Mouse (Mus musculus) retina, embryonic 14.5 days (tissue): ENCODE measurements around the gene Dirc2.
A peak's percentile ranks its signal among the peaks of the same experiment; 100 is the strongest.

Source experiments
- DNase-seq: peaks from one replicate; pipeline ENCODE4 v3.0.0-alpha.2; 2015; ENCODE audit warnings: low spot score

Gene Dirc2

DNA sequence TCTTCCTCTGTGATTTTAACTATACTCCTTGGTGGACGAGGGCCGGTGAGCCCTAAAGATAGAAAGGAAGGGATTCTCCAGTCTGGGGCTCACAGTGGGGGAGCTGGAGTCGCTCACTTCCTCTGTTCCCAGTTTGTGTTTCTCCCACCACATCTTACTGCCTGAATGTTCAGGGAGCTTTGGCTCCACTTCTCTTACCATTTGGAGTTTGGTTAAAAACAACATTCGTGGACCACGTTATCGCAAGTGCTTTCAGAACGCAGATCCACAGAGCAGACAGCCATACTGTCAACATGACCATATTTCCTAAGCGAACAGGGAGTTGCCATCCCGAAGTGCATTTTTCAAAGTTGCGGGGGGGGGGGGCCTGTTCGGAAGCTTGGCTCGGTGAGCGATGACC, 84.1 kb downstream of the Dirc2 start:
- DNase-seq: no peak

DNA sequence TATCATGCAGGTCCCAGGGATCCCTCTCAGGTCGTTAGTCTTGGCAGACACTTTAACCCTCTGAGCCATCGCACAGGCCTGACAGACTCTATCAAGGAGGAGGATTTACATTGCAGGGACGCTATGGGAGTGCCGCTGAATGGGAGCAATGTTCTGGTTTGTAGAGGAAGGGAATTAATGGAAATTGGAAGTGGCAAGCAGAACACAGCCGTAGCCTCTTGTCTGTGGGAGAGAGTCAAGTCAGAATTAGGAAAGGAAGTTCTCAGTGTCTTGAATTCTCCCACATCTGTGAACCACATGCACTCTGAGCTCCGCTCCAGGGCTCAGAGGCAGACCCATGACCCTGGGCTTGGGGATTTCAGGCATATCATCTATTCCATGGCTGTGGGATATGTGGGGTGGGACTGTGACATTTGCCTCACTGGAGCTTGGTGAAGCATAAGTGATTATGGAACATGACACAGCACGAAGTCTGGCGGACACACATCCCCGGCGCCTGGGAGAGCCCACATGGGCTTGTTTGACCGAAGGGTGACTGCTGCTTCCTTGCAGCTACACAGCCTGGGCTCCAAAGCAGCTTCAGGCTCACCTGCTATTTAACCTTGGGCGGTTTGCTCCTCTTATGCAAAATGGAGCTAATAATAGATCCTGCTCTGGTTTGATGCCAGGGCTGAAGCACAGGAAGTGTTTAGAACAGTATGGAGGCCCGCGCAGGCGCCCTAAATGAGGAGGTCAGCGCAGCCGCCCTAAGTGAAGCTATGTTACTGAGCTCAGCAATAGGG, 87.6 kb downstream of the Dirc2 start:
- DNase-seq: peak; percentile 60

DNA sequence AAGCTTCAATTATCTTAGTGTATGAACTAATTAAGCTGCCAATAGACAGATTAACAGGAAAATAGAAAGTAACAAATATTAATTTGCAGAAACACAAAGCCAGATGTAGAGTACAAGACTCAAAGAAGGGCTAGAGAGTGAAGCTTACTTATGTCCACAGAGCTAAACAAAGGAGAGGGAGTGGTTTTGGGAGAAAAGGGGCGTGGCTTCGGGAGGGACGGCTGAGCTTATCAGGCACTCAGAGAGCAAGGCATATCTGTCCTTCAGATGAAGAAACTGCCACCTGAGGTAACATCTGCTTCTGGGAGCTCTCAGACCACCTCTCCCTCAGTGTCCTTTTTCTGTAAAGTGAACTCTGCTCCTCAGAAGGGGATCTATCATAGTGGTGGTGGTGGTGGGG, 90.7 kb downstream of the Dirc2 start:
- DNase-seq: no peak

DNA sequence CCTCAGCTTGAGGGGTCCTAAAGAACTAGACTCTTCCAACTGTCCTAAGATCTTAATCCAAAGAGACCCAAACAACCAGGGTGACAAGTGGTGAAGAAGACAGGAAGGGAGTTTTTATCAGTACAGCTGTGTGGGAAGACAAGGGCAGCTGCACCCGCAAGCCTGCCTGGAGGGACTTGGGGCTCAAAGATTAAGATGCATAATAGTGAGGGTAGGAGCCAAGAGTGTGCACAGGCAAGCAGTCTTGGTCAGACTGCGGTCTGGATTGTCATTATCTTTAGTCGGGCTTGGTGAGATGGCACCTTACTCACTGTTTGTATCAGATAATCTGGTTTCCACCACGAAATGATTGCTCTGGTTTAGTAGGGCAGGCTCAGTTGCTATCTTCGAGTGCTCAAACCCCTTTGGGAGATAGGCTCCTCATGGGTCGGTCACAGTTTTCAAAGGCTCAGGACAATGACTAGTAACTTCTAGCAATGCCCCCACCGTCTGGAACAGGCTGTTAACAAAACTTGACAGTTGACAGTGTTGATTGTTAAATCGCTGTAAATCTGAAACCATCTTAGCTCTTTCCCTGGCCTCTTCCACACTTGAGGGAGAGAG, 91.5 kb downstream of the Dirc2 start:
- no peak for DNase-seq

DNA sequence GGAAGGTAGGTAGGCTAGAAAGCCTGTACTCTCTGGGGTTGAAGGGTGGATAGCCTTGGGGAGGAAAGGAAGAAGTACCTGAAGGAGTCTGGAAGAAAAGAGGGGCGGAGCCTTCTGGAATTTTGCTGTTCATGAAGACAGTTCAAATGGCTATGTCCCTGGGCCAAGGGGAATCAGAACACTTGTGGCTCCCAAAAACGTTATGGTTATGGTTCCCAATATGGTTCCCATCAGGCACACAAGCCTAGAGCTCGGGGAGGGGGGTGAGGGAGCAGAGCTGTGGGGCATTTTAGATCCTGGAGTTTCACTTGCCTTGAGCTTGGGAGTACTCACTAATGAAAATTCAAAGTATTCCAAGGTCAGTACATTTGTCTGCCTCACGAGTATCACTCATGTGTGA, 104.3 kb downstream of the Dirc2 start:
- no peak for DNase-seq

DNA sequence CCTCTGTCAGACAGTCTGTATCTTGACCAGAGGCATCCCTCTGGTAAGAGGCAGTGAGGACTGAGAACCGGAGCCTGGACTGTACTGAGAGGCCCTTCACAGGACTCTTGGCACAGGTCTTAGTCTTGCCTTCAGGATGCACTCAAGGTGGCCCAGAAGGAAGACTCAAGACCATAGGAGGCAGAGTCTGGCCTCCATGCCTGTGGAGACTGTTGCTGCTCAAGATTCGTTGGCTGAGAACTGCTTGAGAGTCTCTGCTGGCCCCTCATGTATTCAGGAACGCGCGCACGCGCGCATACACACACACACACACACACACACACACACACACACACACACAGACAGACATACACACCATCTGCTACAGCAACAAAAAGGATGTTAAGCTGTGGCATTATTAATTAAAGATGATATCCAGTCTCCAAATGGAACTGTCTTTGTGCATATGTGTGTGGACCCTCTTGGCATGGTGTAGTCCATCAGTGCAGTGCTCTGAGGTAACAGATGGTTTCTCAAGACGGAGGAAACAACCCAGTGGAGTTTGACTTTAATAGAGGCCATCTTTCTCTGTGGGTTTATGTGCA, 105.2 kb downstream of the Dirc2 start:
- DNase-seq: no peak

DNA sequence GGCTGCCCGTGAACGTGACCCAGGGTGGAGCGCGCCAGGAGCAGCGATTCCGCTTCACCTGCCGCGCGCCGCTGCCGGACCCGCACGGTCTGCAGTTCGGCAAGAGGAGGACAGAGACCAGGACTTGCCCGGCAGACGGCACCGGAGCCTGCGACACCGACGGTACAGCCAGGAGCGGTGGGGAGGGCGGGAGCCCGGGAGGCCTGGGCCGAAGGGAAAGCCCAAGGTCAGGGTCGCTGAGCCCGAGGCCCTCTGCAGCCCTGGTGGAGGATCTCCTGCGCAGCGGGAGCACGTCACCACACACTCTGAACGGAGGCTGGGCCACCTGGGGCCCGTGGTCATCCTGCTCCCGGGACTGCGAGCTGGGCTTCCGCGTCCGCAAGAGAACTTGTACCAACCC, 108.9 kb downstream of the Dirc2 start:
- DNase-seq: peak; percentile 24

DNA sequence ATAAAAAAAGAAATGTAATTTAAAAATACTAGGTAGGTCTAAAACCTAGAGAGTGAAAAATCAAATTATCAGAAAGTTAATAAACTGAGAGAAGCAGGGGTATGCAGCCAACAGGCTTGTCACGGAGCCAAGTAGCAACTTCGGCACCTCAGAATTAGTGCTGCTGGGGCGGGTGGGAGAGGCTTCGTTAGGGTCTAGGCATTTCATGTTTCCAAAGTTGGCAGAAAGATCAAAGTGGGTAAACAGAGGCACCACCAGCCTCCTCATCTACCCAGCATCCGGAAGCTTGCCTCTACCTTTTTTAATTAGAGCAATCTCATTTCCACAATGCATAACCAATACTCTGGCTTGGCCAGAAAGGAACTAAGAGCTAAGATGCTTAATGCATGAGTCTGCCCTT, 115.2 kb downstream of the Dirc2 start:
- DNase-seq: no peak

DNA sequence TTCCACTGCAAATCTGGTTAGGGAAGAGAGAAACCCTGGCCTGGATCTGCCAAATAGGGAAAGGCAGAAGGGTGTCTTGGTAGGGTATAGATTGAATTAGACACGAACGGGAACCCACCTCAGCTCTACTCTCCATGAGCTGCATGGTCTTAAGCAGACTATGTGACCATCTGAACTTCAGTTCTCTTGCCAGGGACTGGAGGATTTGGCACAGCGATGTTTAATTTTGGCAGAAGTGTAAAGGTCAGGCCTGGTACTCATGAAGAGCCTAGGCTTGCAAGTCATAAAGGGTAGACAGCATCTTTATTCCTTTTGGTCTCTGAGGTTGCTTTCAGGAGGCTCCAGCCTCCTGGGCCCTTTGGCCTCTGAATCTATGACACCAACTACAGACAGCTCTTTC, 116.5 kb downstream of the Dirc2 start:
- no peak for DNase-seq

DNA sequence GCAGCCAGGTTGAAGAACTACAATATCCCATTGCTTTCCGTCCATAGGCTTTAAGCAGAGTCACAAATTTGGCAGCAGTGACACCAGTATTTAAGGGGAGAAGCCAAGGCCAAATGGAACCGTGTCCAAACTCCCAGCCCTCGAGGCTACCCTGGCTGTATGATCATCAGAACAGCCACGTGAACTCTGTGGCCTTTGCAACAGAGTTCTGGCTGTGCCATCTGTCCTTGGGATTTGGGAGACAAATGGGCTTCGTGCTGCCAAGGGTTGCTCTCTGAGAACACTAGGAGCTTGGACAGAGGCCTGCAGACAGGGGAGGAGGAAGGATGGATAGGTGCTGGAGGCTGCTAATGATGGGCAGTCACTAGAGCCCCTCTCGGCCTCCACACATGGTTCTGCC, 117.0 kb downstream of the Dirc2 start:
- DNase-seq: no peak

DNA sequence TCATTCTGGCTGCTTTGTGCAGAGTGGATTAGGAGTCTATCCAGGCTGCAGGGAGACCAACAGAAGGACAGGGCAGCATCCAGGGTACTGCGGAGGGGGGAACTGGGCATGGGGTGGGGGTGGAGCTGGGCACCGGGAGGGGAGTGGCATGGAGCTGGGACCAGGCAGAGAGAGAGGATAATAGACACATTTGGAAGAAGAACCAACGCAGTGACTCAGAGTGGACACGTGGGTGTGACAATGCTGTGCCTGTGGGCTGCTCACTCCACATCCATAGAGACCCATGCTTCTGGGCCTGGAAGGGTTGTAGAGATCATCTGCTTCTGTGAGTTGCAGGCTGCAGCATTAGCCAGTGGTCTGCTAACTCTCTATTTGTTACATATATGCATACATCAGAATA, 120.3 kb downstream of the Dirc2 start:
- no peak for DNase-seq
